Mouse (Mus musculus) liver, embryonic 14.5 days (tissue): ENCODE results near the gene Pcsk5.

ENCODE experiments used
- CTCF ChIP-seq: IDR thresholded peaks from 2 replicates; pipeline ENCODE4 v1.5.1; 2016; ENCODE audit warnings: antibody characterized with exemption, low read depth, control low read depth
- EP300 ChIP-seq: IDR thresholded peaks from 2 replicates; pipeline ENCODE4 v1.6.1; 2016; ENCODE audit warnings: antibody characterized with exemption, low read depth

- no peak for TF ChIP-seq CTCF
- TF ChIP-seq EP300, result no peak
Measured at GRCm38 (mm10) chr19:17567264-17567663, 270.2 kb downstream of the Pcsk5 start.
